Mouse (Mus musculus) left cerebral cortex, adult 8-10 months (tissue): ENCODE results near the gene Cmpk2. TPM values are rescaled to one million over a fixed set of nuclear protein-coding genes. Genes with fewer than 3 reads are reported as not detected.
"Not testable (repeated sequence)": the region's sequence is repeated elsewhere in the genome, so short reads cannot be mapped to it uniquely, and the experiment has no call there.

Source experiments
- DNase-seq, 2 experiments: peaks; one replicate each; pipeline ENCODE4 v3.0.0; 2022; ENCODE audit warnings: low spot score in 2 of 2
- total RNA-seq, 4 experiments: library from RNA; stranded (reverse); gene quantifications; 2 replicates each; pipeline ENCODE4 v1.2.4; 2022

The Cmpk2 gene
- total RNA-seq, 4 experiments from 2014 or later, result 23.5 to 24.1 (median 23.7) TPM

GRCm38 (mm10) chr12:26478196-26479004 lies 9.4 kb downstream of the Cmpk2 start:
- peak in 1 of 2 experiments; percentile 17 for DNase-seq

DNA sequence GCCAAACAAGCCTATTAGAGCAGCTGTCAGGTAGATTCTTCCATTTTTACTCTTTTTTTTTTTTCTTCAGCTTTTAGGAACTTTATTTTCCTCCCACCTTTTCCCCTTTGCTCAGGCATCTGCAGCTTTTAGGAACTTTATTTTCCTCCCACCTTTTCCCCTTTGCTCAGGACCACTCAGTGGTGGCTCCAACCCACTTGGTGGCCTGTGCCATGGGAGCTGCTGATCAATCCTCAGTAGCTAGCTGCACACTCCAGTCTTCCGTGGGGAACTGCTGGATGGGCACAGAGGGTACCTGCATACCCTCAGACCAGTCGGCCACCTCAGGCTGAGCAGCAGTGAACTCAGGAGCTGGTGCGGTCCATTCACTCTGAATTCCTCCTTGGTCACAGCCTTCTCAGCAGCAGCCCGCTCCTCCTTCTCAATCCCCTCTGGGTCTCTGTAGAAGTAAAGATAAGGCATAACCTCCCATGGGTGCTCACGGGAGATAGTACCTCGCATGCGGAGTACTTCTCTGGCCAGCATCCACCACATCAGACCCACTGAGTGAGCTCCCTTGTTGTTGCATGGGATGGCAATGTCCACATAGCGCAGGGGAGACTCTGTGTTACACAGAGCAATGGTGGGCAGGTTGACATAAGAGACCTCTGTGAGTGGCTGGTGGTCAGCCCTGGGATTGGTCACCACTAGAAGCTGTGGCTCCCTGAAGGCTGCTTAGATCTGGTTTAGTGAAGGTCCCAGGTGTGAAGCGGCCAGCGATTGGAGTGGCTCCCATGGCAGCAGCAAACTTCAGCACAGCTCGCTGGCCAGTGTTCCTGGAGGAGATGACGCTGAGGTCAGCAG lies 17.0 kb downstream of the Cmpk2 start:
- not testable (repeated sequence) for DNase-seq

DNA sequence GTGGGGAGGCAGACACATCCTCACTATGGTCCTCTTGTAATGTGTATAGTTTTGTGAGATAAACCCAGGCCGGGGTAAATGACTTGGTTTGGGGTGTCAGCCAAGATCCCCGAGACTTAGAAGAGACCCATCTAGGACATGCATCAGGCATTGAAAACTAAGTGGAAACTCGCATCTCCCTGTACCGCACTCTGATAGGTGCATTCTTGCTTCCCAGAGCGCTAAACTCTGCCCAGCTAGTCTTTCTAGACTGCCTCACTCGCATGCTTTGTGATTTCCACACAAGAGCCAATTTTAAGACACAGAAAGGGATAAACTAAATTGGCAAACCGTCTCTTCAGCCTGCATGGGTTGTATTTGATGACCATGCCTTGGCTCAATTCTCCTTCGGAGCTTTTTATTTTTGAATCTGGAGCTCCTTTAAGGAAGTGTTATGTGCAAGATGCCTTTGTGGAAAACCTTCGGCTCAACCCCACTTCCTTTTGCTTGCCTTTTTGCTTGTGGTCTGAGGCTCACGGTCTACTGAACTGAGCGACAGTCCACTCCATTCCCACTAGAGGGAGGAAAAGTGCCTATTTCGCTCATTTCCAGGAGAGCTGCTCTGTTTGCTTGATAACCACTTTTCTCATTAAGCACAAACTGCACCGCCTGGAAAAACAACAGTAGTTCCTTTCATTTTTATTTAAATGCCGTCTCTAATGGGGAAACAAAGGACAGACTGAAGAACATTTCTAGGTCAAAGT lies 19.0 kb downstream of the Cmpk2 start:
- no peak for DNase-seq

DNA sequence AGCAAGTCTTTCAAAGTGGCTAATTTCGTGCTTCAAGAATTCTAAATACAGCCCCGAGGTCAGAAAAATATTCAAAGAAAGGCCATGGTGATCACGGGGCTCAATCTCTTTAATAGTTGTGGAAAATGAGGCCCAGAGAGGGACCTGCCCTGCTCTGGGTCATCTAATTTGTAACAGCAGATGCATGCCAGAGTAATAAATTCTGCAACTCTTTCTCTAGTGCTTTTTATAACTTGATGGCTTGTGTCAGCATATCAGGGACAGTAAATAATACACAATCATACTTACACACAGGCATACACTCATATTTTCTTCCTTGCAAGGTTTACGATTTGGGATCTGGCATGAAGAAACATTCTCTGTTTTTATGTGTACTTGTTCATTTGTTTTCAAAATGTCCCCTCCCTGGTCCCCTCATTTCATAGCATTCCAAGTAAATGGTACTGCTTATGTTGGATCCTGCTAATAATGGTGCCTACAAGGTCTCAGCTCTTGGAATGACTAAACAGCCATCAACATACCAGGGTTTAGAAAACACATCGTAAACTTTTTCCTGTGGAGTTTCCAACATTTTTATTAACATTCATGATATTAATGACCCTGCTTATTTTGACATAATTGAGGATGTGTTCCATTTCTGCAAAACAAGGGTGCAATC lies 19.7 kb downstream of the Cmpk2 start:
- DNase-seq, result no peak

DNA sequence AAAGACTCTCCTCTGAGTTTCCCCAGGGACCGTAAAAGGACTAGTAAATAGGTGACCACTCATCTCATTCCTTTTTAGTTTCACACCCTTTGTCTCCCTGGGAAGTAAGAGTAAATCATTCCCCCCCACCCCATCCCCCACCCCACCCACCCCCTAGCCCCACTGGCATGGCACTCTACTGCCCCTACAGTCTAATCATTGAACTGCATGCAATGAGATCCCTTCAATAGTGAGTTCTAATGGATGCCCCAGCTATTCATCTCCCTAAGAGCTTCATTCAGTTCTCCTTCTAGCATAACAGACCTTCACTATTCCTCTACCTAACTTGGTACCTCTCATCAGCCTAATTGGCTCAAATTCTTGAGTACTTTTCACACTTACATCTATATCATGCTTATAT lies 20.9 kb downstream of the Cmpk2 start:
- no peak for DNase-seq

- no peak for DNase-seq
Measured at GRCm38 (mm10) chr12:26501042-26501441, 32.0 kb downstream of the Cmpk2 start.

DNA sequence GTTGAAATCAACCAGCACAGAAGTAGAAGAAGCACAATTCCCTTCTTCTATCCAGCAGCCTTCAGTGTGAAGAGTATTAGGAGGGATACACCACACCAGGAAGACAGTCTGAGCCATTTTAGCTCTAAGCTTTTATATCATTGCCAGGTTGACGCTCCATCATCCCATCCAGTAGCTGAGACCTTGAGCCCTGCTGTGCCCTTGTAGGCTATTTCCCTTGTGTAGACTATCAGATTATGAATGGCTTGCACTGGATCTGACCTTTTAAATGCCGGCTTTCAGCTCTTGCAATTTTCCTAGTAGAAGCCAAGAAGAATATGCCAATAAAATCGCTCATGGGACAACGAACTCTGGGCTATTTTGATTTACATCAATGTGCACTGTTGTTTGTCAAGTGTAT lies 42.0 kb downstream of the Cmpk2 start:
- DNase-seq, result no peak

- no peak for DNase-seq
Measured at GRCm38 (mm10) chr12:26518206-26518605, 49.2 kb downstream of the Cmpk2 start.

- no peak for DNase-seq
Measured at GRCm38 (mm10) chr12:26524943-26525697, 56.1 kb downstream of the Cmpk2 start.

GRCm38 (mm10) chr12:26525698-26526026 lies 56.7 kb downstream of the Cmpk2 start:
- peak in 1 of 2 experiments; percentile 22 for DNase-seq

Other genes starting within 250 kb of the Cmpk2 start
- gene Rnf144a, start 54.0 kb upstream of the Cmpk2 start, total RNA-seq, result 10 to 100 TPM; 31.0 to 37.4 (median 33.2) TPM
- gene Rsad2, start 12.8 kb upstream of the Cmpk2 start, total RNA-seq, result 1 to 10 TPM in 3 of 4 experiments, under 1 TPM in 1; 0.81 to 2.5 (median 1.0) TPM